Mouse (Mus musculus) ZHBTc4 (cell line): ENCODE measurements around the gene Tnrc6b.
A peak's percentile ranks its signal among the peaks of the same experiment; 100 is the strongest.

Source experiments
- DNase-seq: peaks from one replicate; pipeline ENCODE4 v3.0.0-alpha.2; 2011; ENCODE audit warnings: low read depth, low spot score

The Tnrc6b gene

GRCm38 (mm10) chr15:80710608-80711363 is at the start of gene Tnrc6b:
Tnrc6b (plus strand) TSS chr15:80711313.
- DNase-seq, result peak; percentile 100

GRCm38 (mm10) chr15:80664444-80664843 is 46.7 kb upstream of the Tnrc6b start:
- no peak for DNase-seq

GRCm38 (mm10) chr15:80671295-80672252 is 39.5 kb upstream of the Tnrc6b start, which contains the start of gene Fam83f:
Fam83f (plus strand) TSS chr15:80671847.
- DNase-seq, result peak; percentile 61

- no peak for DNase-seq
Measured at GRCm38 (mm10) chr15:80672810-80673209, 38.3 kb upstream of the Tnrc6b start.

GRCm38 (mm10) chr15:80673337-80674095 is 37.6 kb upstream of the Tnrc6b start:
- no peak for DNase-seq

- DNase-seq, result no peak
Measured at GRCm38 (mm10) chr15:80674700-80675099, 36.4 kb upstream of the Tnrc6b start.

GRCm38 (mm10) chr15:80679515-80680215 is 31.4 kb upstream of the Tnrc6b start:
- no peak for DNase-seq

- DNase-seq, result no peak
Measured at GRCm38 (mm10) chr15:80680347-80681030, 30.6 kb upstream of the Tnrc6b start.

- no peak for DNase-seq
Measured at GRCm38 (mm10) chr15:80681466-80681881, 29.6 kb upstream of the Tnrc6b start.

GRCm38 (mm10) chr15:80682343-80682742 is 28.8 kb upstream of the Tnrc6b start:
- no peak for DNase-seq

GRCm38 (mm10) chr15:80683151-80683550 is 28.0 kb upstream of the Tnrc6b start:
- no peak for DNase-seq

- DNase-seq, result no peak
Measured at GRCm38 (mm10) chr15:80683990-80684389, 27.1 kb upstream of the Tnrc6b start.

GRCm38 (mm10) chr15:80684786-80685602 is 26.1 kb upstream of the Tnrc6b start:
- no peak for DNase-seq

- no peak for DNase-seq
Measured at GRCm38 (mm10) chr15:80685603-80685895, 25.6 kb upstream of the Tnrc6b start.

GRCm38 (mm10) chr15:80688536-80688935 is 22.6 kb upstream of the Tnrc6b start:
- DNase-seq, result no peak

GRCm38 (mm10) chr15:80693492-80693891 is 17.6 kb upstream of the Tnrc6b start:
- no peak for DNase-seq

- DNase-seq, result peak; percentile 65
Measured at GRCm38 (mm10) chr15:80694125-80694910, 16.8 kb upstream of the Tnrc6b start.

- DNase-seq, result no peak
Measured at GRCm38 (mm10) chr15:80697564-80697963, 13.5 kb upstream of the Tnrc6b start.
